Mouse (Mus musculus) CH12.LX (cell line): ENCODE measurements around the gene Aqp5.

ENCODE experiments used
- CHD2 ChIP-seq: IDR thresholded peaks from 2 replicates; pipeline ENCODE4 v1.6.1; 2011; ENCODE audit warnings: low read length, improper control_type of control experiment
- CTCF ChIP-seq, 2 experiments: IDR thresholded peaks in 1 of 2; conservative IDR thresholded peaks in 1 of 2; 2 replicates each; pipeline ENCODE4 v1.5.1; 2011 to 2012; ENCODE audit warnings: low read depth in 2 of 2, low read length in 2 of 2, improper control_type of control experiment in 1 of 2, inconsistent platforms in 1 of 2, mild to moderate bottlenecking in 1 of 2, moderate library complexity in 1 of 2
- E2F4 ChIP-seq: IDR thresholded peaks from 2 replicates; pipeline ENCODE4 v1.6.1; 2011; ENCODE audit warnings: low read depth, low read length, improper control_type of control experiment; ENCODE audit not compliant: insufficient replicate concordance
- EP300 ChIP-seq: IDR thresholded peaks from 2 replicates; pipeline ENCODE4 v1.6.1; 2011; ENCODE audit warnings: low read length, improper control_type of control experiment
- ETS1 ChIP-seq: conservative IDR thresholded peaks from 2 replicates; pipeline ENCODE4 v1.6.1; 2012; ENCODE audit warnings: low read depth, mild to moderate bottlenecking, inconsistent platforms, low read length, improper control_type of control experiment, moderate library complexity
- MAFK ChIP-seq: IDR thresholded peaks from 2 replicates; pipeline ENCODE4 v1.6.1; 2011; ENCODE audit warnings: low read length, improper control_type of control experiment; ENCODE audit not compliant: insufficient replicate concordance
- NRF1 ChIP-seq: IDR thresholded peaks from 2 replicates; pipeline ENCODE4 v1.6.1; 2014; ENCODE audit warnings: low read depth, mild to moderate bottlenecking, inconsistent platforms, low read length, improper control_type of control experiment, moderate library complexity
- POLR2A ChIP-seq: IDR thresholded peaks from 2 replicates; pipeline ENCODE4 v1.6.1; 2011; ENCODE audit warnings: low read depth, mild to moderate bottlenecking, improper control_type of control experiment, low read length
- RAD21 ChIP-seq: IDR thresholded peaks from 2 replicates; pipeline ENCODE4 v1.6.1; 2011; ENCODE audit warnings: low read depth, mild to moderate bottlenecking, low read length, improper control_type of control experiment, moderate library complexity
- SIN3A ChIP-seq: IDR thresholded peaks from 2 replicates; pipeline ENCODE4 v1.6.1; 2012; ENCODE audit warnings: low read length, improper control_type of control experiment, inconsistent platforms
- SMC3 ChIP-seq: IDR thresholded peaks from 2 replicates; pipeline ENCODE4 v1.6.1; 2011; ENCODE audit warnings: low read depth, low read length, improper control_type of control experiment
- TCF12 ChIP-seq: IDR thresholded peaks from 2 replicates; pipeline ENCODE4 v1.6.1; 2014; ENCODE audit warnings: low read depth, mild to moderate bottlenecking, inconsistent platforms, low read length, improper control_type of control experiment
- USF1 ChIP-seq: IDR thresholded peaks from 2 replicates; pipeline ENCODE4 v1.6.1; 2014; ENCODE audit warnings: low read depth, mild to moderate bottlenecking, inconsistent platforms, low read length, improper control_type of control experiment
- ZKSCAN1 ChIP-seq: IDR thresholded peaks from 2 replicates; pipeline ENCODE4 v1.6.1; 2012; ENCODE audit warnings: low read depth, inconsistent platforms, low read length, improper control_type of control experiment, borderline replicate concordance

DNA sequence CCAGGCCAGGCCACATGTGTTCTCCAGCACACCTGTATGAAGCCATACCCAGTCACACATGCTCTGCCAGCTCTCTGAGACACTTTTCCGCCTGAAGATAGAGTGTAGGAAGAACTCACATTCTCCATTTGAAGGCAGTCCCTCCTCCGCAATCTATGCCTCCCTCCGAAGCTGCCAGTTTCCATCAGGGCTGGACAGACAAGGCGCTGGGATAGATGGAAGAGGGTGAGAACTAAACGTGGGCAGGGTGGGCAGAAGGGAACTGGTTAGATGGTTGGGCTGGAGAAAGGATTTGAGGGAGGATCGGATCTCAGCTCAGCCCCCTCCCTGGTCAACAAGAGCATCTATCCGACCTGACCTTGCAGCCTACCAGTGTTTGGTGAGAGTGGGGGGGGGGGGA lies 6.3 kb downstream of the Aqp5 start:
- TF ChIP-seq E2F4 = no peak
- TF ChIP-seq USF1 = no peak
- no peak for TF ChIP-seq CTCF (conservative IDR thresholded peaks at IDR 0.05 in 1 of 2, IDR thresholded peaks at IDR 0.05 in 1 of 2; ENCODE audit: low read depth in 2 of 2, low read length in 2 of 2)
- no peak for TF ChIP-seq SIN3A
- no peak for TF ChIP-seq CHD2
- TF ChIP-seq ZKSCAN1 = no peak
- no peak for TF ChIP-seq TCF12
- TF ChIP-seq EP300 = no peak
- TF ChIP-seq ETS1 = no peak
- no peak for TF ChIP-seq NRF1
- TF ChIP-seq SMC3 = no peak
- TF ChIP-seq MAFK = no peak
- TF ChIP-seq POLR2A = no peak
- no peak for TF ChIP-seq RAD21
